Mouse (Mus musculus) liver, embryonic 15.5 days (tissue): ENCODE data around the gene Stxbp5l. TPM values are rescaled to one million over a fixed set of nuclear protein-coding genes. Genes with fewer than 3 reads are reported as not detected.

ENCODE experiments used
- polyA plus RNA-seq: library from polyadenylated mRNA; unstranded; fragments of >200 nt; fragmentation: Nextera tagmentation; extraction: Ambion mirVana; gene quantifications from 2 replicates; pipeline ENCODE4 v1.2.1, GENCODE M21; 2015

Stxbp5l gene
- polyA plus RNA-seq, 1 experiment from 2014 or later, result 0.03 TPM

Other genes with a start within 250 kb of the Stxbp5l start
- 7.3 and 7.6 TPM in 2 replicates for gene Gtf2e1, start 154.8 kb upstream of the Stxbp5l start, polyA plus RNA-seq
- 12.8 and 13.7 TPM in 2 replicates for gene Rabl3, start 154.9 kb upstream of the Stxbp5l start, polyA plus RNA-seq
- 42.0 and 46.9 TPM in 2 replicates for gene Hgd, start 195.2 kb upstream of the Stxbp5l start, polyA plus RNA-seq